Mouse (Mus musculus): ENCODE data around the gene Sort1. TPM values are rescaled to one million over a fixed set of nuclear protein-coding genes. Genes with fewer than 3 reads are reported as not detected.

Gene Sort1
- polyA plus RNA-seq, 1 experiment from 2014 or later: 3.8 TPM

DNA sequence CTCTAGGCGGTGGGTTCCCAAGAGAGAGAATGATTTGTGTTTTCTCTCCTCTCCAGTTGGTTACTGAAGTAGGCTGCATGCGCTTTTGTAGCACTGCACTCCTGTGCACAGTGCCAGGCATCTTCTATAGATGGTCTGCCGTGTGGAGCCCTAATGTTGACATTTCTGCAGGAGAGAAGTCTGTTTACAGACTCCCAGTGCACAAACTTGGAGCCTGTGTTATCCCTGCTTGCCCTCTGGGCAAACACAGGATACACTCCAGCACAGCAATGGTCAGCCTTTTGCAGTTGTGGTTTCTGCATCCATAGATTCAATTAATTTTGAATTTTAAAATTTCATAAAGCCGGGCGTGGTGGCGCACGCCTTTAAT, 13.2 kb downstream of the Sort1 start:
- ATAC-seq (ENCODE audit: insufficient read depth): no peak

GRCm38 (mm10) chr3:108297603-108298553, 14.0 kb downstream of the Sort1 start:
- ATAC-seq (ENCODE audit: insufficient read depth): no peak
- H3K4me1 ChIP-seq (replicated peaks): peaks cover 53% of the 10 kb centered on the region
- peak overlapping the region; percentile 55 for H3K27ac ChIP-seq (replicated peaks)
- 30% methylated on average over 7 of the region's 7 CpGs for WGBS (ENCODE audit: insufficient replicate concordance)
- no peak overlapping the region for H3K4me2 ChIP-seq
- no peaks in the 10 kb centered on the region for H3K36me3 ChIP-seq (replicated peaks)
- no peak overlapping the region for H3K9ac ChIP-seq
- no peak overlapping the region for H3K4me3 ChIP-seq (replicated peaks)
- H3K27me3 ChIP-seq: no peaks in the 10 kb centered on the region
- H3K9me3 ChIP-seq (replicated peaks): no peaks in the 10 kb centered on the region

More for the DNA sequence above, 13.2 kb downstream of the Sort1 start:
- H3K4me3 ChIP-seq (replicated peaks): no peak overlapping the region
- no peaks in the 10 kb centered on the region for H3K36me3 ChIP-seq (replicated peaks)
- WGBS (ENCODE audit: insufficient replicate concordance): 70% methylated on average over 7 of the region's 7 CpGs
- peak overlapping the region; percentile 67 for H3K27ac ChIP-seq (replicated peaks)
- no peak overlapping the region for H3K9ac ChIP-seq
- no peaks in the 10 kb centered on the region for H3K9me3 ChIP-seq (replicated peaks)
- peaks cover 54% of the 10 kb centered on the region for H3K4me1 ChIP-seq (replicated peaks)
- no peaks in the 10 kb centered on the region for H3K27me3 ChIP-seq
- peak overlapping the region; percentile 63 for H3K4me2 ChIP-seq

DNA sequence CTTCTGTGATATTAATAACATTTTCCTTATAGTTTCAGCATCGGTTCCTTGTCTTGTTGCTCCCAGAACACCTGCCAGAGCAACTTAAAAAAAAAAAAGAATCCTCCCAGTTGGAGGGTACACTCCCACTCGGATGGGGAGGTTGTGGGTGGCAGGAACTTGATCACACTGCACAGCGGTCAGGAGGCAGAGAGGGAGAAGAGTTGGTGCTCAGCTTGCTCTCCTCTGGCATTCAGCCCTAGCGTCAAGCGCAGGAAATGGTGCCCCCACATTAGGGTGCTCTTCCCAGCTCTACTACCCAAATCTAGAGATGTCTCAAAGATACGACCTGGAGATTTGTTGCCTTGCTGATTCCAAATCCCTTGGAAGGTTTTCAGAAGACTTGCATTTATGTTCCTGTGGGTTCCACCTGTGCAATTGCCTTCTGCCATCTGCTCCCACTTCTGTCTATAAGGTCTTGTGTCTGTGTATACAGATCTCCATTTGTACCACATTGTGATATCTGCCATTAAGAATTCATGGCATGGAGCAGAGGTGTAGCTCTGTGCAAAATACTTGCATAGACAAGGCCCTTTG, 16.7 kb downstream of the Sort1 start:
- Histone ChIP-seq H3K4me2 (no peak overlapping the region), H3K9me3 (replicated peaks) (no peaks in the 10 kb centered on the region), H3K27me3 (no peaks in the 10 kb centered on the region), H3K4me3 (replicated peaks) (no peak overlapping the region), H3K27ac (replicated peaks) (no peak overlapping the region), H3K4me1 (replicated peaks) (peaks cover 42% of the 10 kb centered on the region), H3K9ac (no peak overlapping the region), H3K36me3 (replicated peaks) (no peaks in the 10 kb centered on the region)
- 61% methylated on average over 6 of the region's 6 CpGs for WGBS (ENCODE audit: insufficient replicate concordance)
- ATAC-seq (ENCODE audit: insufficient read depth): no peak

GRCm38 (mm10) chr3:108303683-108304082, 19.8 kb downstream of the Sort1 start:
- H3K4me1 ChIP-seq (replicated peaks): peaks cover 19% of the 10 kb centered on the region
- no peak overlapping the region for H3K4me3 ChIP-seq (replicated peaks)
- H3K9me3 ChIP-seq (replicated peaks): no peaks in the 10 kb centered on the region
- ATAC-seq (ENCODE audit: insufficient read depth): no peak
- no peak overlapping the region for H3K4me2 ChIP-seq
- H3K27ac ChIP-seq (replicated peaks): no peak overlapping the region
- WGBS (ENCODE audit: insufficient replicate concordance): 90% methylated on average over 8 of the region's 8 CpGs
- H3K27me3 ChIP-seq: no peaks in the 10 kb centered on the region
- H3K36me3 ChIP-seq (replicated peaks): no peaks in the 10 kb centered on the region
- no peak overlapping the region for H3K9ac ChIP-seq

GRCm38 (mm10) chr3:108304747-108305146, 20.9 kb downstream of the Sort1 start:
- Histone ChIP-seq H3K4me2 (no peak overlapping the region), H3K4me3 (replicated peaks) (no peak overlapping the region), H3K36me3 (replicated peaks) (no peaks in the 10 kb centered on the region), H3K9me3 (replicated peaks) (no peaks in the 10 kb centered on the region), H3K27me3 (no peaks in the 10 kb centered on the region), H3K27ac (replicated peaks) (no peak overlapping the region), H3K9ac (no peak overlapping the region), H3K4me1 (replicated peaks) (peaks cover 13% of the 10 kb centered on the region)
- WGBS (ENCODE audit: insufficient replicate concordance): 43% methylated on average over 4 of the region's 4 CpGs
- no peak for ATAC-seq (ENCODE audit: insufficient read depth)

- H3K27ac ChIP-seq (replicated peaks): no peak overlapping the region
- no peak for ATAC-seq (ENCODE audit: insufficient read depth)
Observed at GRCm38 (mm10) chr3:108306387-108306786, 22.5 kb downstream of the Sort1 start.

DNA sequence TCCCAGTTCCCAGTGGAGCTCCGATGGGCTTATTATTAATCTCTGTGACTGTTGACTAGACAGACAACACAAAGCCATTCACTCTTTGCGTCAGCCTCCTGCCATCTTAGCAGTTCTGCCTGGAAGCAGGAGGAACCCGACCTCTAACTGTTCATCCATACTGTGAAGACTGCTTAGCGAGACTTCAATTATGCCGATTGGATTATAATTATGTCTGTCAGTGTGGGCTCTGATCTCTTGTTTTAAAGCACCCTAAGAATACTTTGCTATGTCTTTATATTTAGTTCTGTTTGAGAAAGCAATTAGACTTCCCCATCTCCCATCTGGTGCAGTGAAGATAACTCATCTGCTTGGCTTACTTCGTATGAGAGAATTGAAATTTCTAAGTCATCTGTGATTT, 23.6 kb downstream of the Sort1 start:
- no peak for ATAC-seq (ENCODE audit: insufficient read depth)
- H3K27me3 ChIP-seq: no peaks in the 10 kb centered on the region
- no peak overlapping the region for H3K4me2 ChIP-seq
- WGBS (ENCODE audit: insufficient replicate concordance): 67% methylated on average over 6 of the region's 6 CpGs
- H3K4me3 ChIP-seq (replicated peaks): no peak overlapping the region
- H3K36me3 ChIP-seq (replicated peaks): peaks cover 4% of the 10 kb centered on the region; the same call in 1 of the 2 replicates
- peaks cover 13% of the 10 kb centered on the region for H3K4me1 ChIP-seq (replicated peaks)
- no peak overlapping the region for H3K27ac ChIP-seq (replicated peaks)
- no peak overlapping the region for H3K9ac ChIP-seq
- no peaks in the 10 kb centered on the region for H3K9me3 ChIP-seq (replicated peaks)

More at GRCm38 (mm10) chr3:108306387-108306786, 22.5 kb downstream of the Sort1 start:
- Histone ChIP-seq H3K9me3 (replicated peaks) (no peaks in the 10 kb centered on the region), H3K4me1 (replicated peaks) (peaks cover 13% of the 10 kb centered on the region), H3K4me3 (replicated peaks) (no peak overlapping the region), H3K9ac (no peak overlapping the region), H3K4me2 (no peak overlapping the region), H3K27me3 (no peaks in the 10 kb centered on the region), H3K36me3 (replicated peaks) (peaks cover 4% of the 10 kb centered on the region; the same call in 1 of the 2 replicates)
- WGBS (ENCODE audit: insufficient replicate concordance): 61% methylated on average over 3 of the region's 3 CpGs

GRCm38 (mm10) chr3:108310921-108311341, 27.0 kb downstream of the Sort1 start:
- Histone ChIP-seq H3K9me3 (replicated peaks) (no peaks in the 10 kb centered on the region), H3K4me2 (no peak overlapping the region), H3K36me3 (replicated peaks) (peaks cover 4% of the 10 kb centered on the region; the same call in 1 of the 2 replicates), H3K9ac (no peak overlapping the region), H3K27ac (replicated peaks) (no peak overlapping the region), H3K4me1 (replicated peaks) (peaks cover 11% of the 10 kb centered on the region), H3K4me3 (replicated peaks) (no peak overlapping the region), H3K27me3 (no peaks in the 10 kb centered on the region)
- ATAC-seq (ENCODE audit: insufficient read depth): no peak

DNA sequence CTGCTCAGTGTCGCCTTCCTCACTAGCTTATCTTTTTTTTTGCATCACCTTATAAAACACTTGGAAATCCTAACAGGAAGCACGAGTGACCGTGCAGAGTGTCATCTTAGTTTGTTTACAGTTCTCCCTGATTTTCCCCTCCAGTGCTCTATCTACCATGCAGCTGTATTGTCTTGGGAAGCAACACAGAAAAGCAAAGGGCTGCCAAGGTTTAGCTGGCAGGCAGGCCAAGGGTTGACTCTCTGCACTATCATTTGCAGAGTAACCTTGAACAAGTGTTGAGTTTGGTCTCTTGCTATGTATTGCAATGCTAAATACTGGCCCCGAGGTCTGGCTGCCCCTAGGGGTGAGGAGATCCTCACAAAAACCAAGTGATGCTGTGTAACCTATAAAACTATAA, 27.8 kb downstream of the Sort1 start:
- no peak overlapping the region for H3K4me3 ChIP-seq (replicated peaks)
- H3K9me3 ChIP-seq (replicated peaks): no peaks in the 10 kb centered on the region
- no peak overlapping the region for H3K27ac ChIP-seq (replicated peaks)
- H3K4me2 ChIP-seq: no peak overlapping the region
- H3K9ac ChIP-seq: no peak overlapping the region
- WGBS (ENCODE audit: insufficient replicate concordance): 60% methylated on average over 4 of the region's 4 CpGs
- H3K4me1 ChIP-seq (replicated peaks): peaks cover 4% of the 10 kb centered on the region
- peaks cover 4% of the 10 kb centered on the region; the same call in 1 of the 2 replicates for H3K36me3 ChIP-seq (replicated peaks)
- no peaks in the 10 kb centered on the region for H3K27me3 ChIP-seq
- ATAC-seq (ENCODE audit: insufficient read depth): no peak

- Histone ChIP-seq H3K4me1 (replicated peaks) (peaks cover 4% of the 10 kb centered on the region; the same call in 1 of the 2 replicates), H3K36me3 (replicated peaks) (peaks cover 4% of the 10 kb centered on the region; the same call in 1 of the 2 replicates), H3K4me3 (replicated peaks) (no peak overlapping the region), H3K4me2 (no peak overlapping the region), H3K9ac (no peak overlapping the region), H3K9me3 (replicated peaks) (no peaks in the 10 kb centered on the region), H3K27ac (replicated peaks) (no peak overlapping the region), H3K27me3 (no peaks in the 10 kb centered on the region)
- no peak for ATAC-seq (ENCODE audit: insufficient read depth)
Observed at GRCm38 (mm10) chr3:108312414-108312813, 28.5 kb downstream of the Sort1 start.

DNA sequence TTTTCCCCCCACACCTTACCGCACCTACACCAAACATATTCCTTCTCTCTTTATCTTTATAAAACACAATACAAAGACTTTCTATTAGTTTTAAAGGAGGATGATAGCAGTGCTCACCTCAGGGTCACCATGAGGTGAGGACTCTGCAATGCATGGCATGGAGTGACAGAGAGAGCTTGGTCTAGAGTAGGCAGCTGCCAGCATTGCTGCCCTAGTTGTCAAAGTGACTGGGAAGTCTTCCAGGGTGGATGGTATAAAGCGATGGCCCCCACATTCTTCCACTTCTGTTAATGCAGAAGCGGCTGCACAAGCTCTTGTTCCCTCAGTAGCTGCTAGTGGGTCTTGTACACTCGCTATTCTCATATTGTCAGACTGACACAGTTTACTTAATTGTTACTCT, 29.3 kb downstream of the Sort1 start:
- H3K36me3 ChIP-seq (replicated peaks): peaks cover 4% of the 10 kb centered on the region; the same call in 1 of the 2 replicates
- no peak overlapping the region for H3K9ac ChIP-seq
- 79% methylated on average over 4 of the region's 4 CpGs for WGBS (ENCODE audit: insufficient replicate concordance)
- no peak overlapping the region for H3K4me2 ChIP-seq
- H3K9me3 ChIP-seq (replicated peaks): no peaks in the 10 kb centered on the region
- H3K4me1 ChIP-seq (replicated peaks): peaks cover 4% of the 10 kb centered on the region; the same call in 1 of the 2 replicates
- H3K4me3 ChIP-seq (replicated peaks): no peak overlapping the region
- ATAC-seq (ENCODE audit: insufficient read depth): no peak
- no peaks in the 10 kb centered on the region for H3K27me3 ChIP-seq
- no peak overlapping the region for H3K27ac ChIP-seq (replicated peaks)

All from liver, embryonic 15.5 days (tissue).